Mouse (Mus musculus) G1E (cell line): ENCODE measurements around the gene Gpr108. TPM values are rescaled to one million over a fixed set of nuclear protein-coding genes. Genes with fewer than 3 reads are reported as not detected.

ENCODE experiments used
- ATAC-seq: 2 replicates; pipeline ENCODE4 v1.8.0; 2016; ENCODE audit warnings: mild to moderate bottlenecking; ENCODE audit not compliant: insufficient number of reproducible peaks, poor library complexity, low FRiP score, severe bottlenecking; ENCODE audit errors: extremely low read depth
- DNase-seq: peaks from one replicate; pipeline ENCODE4 v3.0.0; 2012; ENCODE audit warnings: low spot score
- H3K27me3 ChIP-seq: 2 replicates; pipeline ENCODE4 v1.6.1; 2012; ENCODE audit warnings: mild to moderate bottlenecking, low read length, inconsistent platforms; ENCODE audit not compliant: insufficient read depth
- H3K36me3 ChIP-seq: replicated peaks from 2 replicates; pipeline ENCODE3; 2012; ENCODE audit warnings: mild to moderate bottlenecking, inconsistent platforms
- H3K4me1 ChIP-seq: 2 replicates; pipeline ENCODE4 v1.6.1; 2012; ENCODE audit warnings: low read depth, low read length, inconsistent platforms, mixed read lengths; ENCODE audit not compliant: insufficient read depth
- H3K4me3 ChIP-seq: 2 replicates; pipeline ENCODE4 v1.5.1; 2012; ENCODE audit warnings: low read depth, mild to moderate bottlenecking, inconsistent platforms, low read length, moderate library complexity, mixed read lengths
- H3K9me3 ChIP-seq: replicated peaks from 2 replicates; pipeline ENCODE4 v1.6.1; 2012; ENCODE audit warnings: inconsistent platforms
- CTCF ChIP-seq: IDR thresholded peaks from 2 replicates; pipeline ENCODE4 v1.5.1; 2012; ENCODE audit warnings: low read depth, low read length, inconsistent platforms, mixed read lengths
- GATA1 ChIP-seq: IDR thresholded peaks from 2 replicates; pipeline ENCODE4 v1.6.1; 2012; ENCODE audit warnings: borderline replicate concordance, low read length, inconsistent platforms, mixed read lengths
- GATA2 ChIP-seq: IDR thresholded peaks from 2 replicates; pipeline ENCODE4 v1.6.1; 2012; ENCODE audit warnings: low read depth, low read length, inconsistent platforms, borderline replicate concordance
- POLR2AphosphoS5 ChIP-seq: IDR thresholded peaks from 2 replicates; pipeline ENCODE4 v1.6.1; 2012; ENCODE audit warnings: low read depth, low read length, inconsistent platforms; ENCODE audit not compliant: insufficient replicate concordance
- TAL1 ChIP-seq: conservative IDR thresholded peaks from 2 replicates; pipeline ENCODE4 v1.6.1; 2012; ENCODE audit warnings: low read depth, low read length, inconsistent platforms, mixed read lengths
- polyA plus RNA-seq: library from polyadenylated mRNA; stranded (reverse); fragments of >175 nt; gene quantifications from 2 replicates; pipeline ENCODE4 v1.2.3, GENCODE M21; 2012
- total RNA-seq, 2 experiments: library from RNA; stranded (forward) in 1 of 2; stranded (reverse) in 1 of 2; fragments of 200-1000 nt in 1 of 2; fragments of >200 nt in 1 of 2; fragmentation: Nextera tagmentation in 1 of 2; gene quantifications; 2 replicates each; pipeline ENCODE4 v1.2.3; 2014 to 2017

Gene Gpr108
- total and polyA plus RNA-seq, 3 experiments, result 15.1 to 16.7 (median 15.2) TPM

DNA sequence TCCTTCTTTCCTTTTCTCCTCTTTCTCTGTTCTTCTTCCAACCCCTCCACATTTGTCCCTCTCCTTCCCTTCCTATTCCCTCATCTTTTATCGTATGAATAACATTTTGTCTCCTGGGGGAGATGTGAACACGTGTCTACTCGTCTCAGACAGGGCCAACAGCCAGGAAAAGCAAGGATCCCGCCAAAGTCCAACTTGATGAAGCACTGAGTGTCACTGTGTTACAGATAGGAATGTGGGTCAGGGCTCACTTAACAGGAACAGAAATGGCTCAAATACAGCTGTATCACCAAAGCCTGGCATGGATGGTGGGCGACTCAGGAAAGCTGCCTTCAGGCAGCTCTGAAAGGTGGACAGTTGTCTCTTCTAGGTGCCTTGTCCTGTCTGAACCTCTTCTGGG lies 41.0 kb upstream of the Gpr108 start:
- no peak for TF ChIP-seq TAL1
- no peak for TF ChIP-seq GATA2
- no peak for TF ChIP-seq CTCF
- TF ChIP-seq POLR2AphosphoS5, result no peak
- no peak for TF ChIP-seq GATA1
- Histone ChIP-seq H3K36me3 (peaks cover 96% of the 10 kb centered on the region), H3K9me3 (0 out of 2 replicates have a peak, but pooled peaks cover 3% of the 10 kb centered on the region), H3K4me1 (peaks cover 76% of the 10 kb centered on the region), H3K4me3 (no peak overlapping the region), H3K27me3 (no peaks in the 10 kb centered on the region)
- DNase-seq (no peak), ATAC-seq (no peak)

DNA sequence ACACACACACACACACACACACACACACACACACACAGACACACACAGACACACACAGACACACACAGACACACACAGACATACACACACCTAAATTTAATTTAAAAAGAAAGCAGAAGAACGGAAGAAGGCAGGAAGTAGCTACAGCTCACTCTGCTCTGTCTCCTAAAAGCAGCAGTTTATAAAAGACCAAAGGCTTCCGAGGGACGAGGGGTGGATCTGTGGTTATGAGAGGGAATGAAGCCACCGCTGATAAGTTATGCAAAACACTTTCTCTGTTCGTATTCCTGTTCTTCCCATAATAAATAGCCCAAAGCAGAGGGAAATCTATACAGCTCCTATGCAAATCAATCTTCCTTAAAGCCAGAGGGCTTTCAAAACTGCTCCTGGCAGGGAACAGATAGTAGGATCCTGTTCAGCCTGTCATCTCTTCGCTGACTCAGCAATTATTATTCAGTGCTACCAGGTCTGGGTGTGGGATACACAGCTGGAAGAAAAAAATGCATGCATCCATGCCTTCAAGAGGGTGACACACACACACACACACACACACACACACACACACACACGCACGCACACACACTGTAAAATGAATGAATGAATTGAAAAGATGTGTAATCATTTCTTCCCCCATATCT lies 38.6 kb upstream of the Gpr108 start:
- H3K36me3 ChIP-seq, result peaks cover 97% of the 10 kb centered on the region
- H3K4me3 ChIP-seq, result no peak overlapping the region
- ATAC-seq, result no peak
- H3K4me1 ChIP-seq, result peaks cover 81% of the 10 kb centered on the region
- no peak for DNase-seq
- H3K9me3 ChIP-seq, result 0 out of 2 replicates have a peak, but pooled peaks cover 3% of the 10 kb centered on the region
- no peak for TF ChIP-seq CTCF
- H3K27me3 ChIP-seq, result no peaks in the 10 kb centered on the region

DNA sequence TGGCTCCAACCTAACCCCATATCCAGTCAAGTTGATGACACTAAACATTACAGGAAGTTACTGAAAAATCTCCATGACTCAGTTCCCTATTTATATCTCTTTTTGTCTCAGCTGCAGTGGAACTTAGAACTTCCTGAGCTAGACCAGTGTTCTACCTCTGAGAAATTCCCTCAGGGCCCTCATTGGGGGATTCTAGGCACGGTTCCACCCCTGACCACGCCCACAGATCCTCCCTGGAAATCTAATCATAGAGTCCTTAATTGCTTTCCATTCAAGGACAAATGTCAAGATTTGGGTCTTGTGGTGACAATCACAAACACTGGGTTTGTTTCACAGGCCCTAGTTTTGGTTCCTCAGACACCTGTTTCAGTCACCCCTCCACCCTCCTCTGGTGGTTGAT lies 36.8 kb upstream of the Gpr108 start:
- H3K4me1 ChIP-seq, result peaks cover 84% of the 10 kb centered on the region

DNA sequence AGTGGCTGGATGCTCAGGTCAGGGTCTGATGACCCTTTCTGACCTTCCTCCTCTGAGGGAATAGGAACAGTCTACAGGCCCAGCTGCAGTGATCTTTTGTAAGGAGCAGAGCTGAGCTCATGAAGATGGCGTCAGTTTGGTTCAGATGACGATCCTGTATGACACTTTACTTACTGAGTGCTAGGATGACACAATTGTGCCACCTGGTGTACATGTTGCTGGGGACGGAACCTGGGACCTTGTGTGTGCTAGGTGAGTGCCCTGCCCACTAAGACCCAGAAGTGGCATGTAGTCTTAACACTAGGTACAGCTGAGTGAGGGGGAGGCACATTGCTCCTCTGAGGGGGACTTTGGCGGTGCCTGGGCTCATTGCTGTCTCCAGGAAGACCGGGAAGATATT lies 35.7 kb upstream of the Gpr108 start:
- peaks cover 86% of the 10 kb centered on the region for H3K4me1 ChIP-seq
- H3K9me3 ChIP-seq, result no peaks in the 10 kb centered on the region
- H3K27me3 ChIP-seq, result no peaks in the 10 kb centered on the region
- TF ChIP-seq TAL1, result no peak
- TF ChIP-seq GATA1, result no peak
- peaks cover 86% of the 10 kb centered on the region for H3K36me3 ChIP-seq
- DNase-seq (no peak), ATAC-seq (no peak)
- H3K4me3 ChIP-seq, result 0 out of 2 replicates have a peak overlapping the region, but pooled peaks have one; percentile 2

More for the DNA sequence above, 36.8 kb upstream of the Gpr108 start:
- no peak for DNase-seq
- H3K27me3 ChIP-seq, result no peaks in the 10 kb centered on the region
- peaks cover 97% of the 10 kb centered on the region for H3K36me3 ChIP-seq
- H3K9me3 ChIP-seq, result 0 out of 2 replicates have a peak, but pooled peaks cover 3% of the 10 kb centered on the region
- TF ChIP-seq GATA1 (no peak), CTCF (no peak), TAL1 (no peak), POLR2AphosphoS5 (no peak), GATA2 (no peak)
- ATAC-seq, result no peak
- no peak overlapping the region for H3K4me3 ChIP-seq

DNA sequence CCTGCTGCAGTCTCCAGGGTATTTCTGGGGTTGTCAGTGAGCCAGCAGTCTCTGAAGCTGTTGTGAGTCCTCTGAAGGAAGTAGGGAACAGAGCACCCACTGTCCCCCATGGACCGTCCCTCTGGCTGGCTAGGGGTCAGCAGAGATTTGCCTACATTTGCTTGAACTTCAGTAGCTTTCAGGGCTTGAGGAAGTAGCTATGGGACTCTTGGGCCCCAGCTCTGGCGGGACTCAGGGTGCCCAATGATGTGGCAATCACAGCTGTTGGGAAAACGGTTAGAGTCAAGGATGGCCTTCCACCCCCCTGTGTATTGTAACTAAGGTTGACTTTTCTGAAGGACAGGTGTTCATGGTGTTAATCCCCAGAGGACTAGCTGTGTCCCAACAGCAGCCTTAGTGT lies 32.2 kb upstream of the Gpr108 start:
- H3K4me1 ChIP-seq, result peaks cover 94% of the 10 kb centered on the region

DNA sequence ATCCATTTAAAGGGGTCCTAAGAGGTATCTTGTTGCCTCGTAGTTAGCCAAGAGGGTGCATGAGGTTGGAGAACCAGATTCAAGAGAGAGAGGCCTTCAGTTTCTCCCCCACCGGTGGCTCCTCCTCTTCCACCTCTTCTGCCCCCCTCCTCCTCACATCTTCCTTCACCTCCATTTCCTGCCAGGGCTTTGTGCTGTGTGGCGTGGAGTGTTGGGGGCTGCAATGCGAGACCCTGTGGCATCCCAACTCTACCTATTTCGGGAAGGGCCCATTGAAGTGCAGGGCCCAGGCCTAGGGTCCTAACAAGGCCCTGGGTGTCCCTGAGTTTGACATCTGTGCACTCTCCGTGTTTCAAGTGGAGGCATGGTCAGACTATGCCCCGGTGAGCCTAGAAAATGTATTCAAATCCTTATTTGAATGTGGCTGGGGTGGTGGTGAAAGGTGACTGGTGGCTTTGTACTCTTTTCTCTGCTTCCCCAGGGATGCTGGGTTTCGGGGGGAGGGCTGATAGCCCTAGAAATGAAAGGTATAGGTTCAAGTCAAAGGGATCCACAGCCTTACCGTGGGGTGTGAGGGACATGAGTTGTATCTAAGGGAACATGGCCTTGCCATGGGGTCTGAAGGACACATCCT lies 31.5 kb upstream of the Gpr108 start:
- peak; percentile 62 for DNase-seq

More for the DNA sequence above, 32.2 kb upstream of the Gpr108 start:
- peaks cover 53% of the 10 kb centered on the region for H3K36me3 ChIP-seq
- TF ChIP-seq CTCF (no peak), GATA1 (no peak)
- peak overlapping the region; percentile 93 for H3K4me3 ChIP-seq
- DNase-seq (no peak), ATAC-seq (no peak)
- H3K9me3 ChIP-seq, result no peaks in the 10 kb centered on the region
- peaks cover 2% of the 10 kb centered on the region; the same call in 1 of the 2 replicates for H3K27me3 ChIP-seq

More for the DNA sequence above, 31.5 kb upstream of the Gpr108 start:
- Histone ChIP-seq H3K9me3 (no peaks in the 10 kb centered on the region), H3K4me3 (peak overlapping the region; percentile 93), H3K4me1 (peaks cover 95% of the 10 kb centered on the region), H3K27me3 (peaks cover 9% of the 10 kb centered on the region), H3K36me3 (peaks cover 46% of the 10 kb centered on the region)
- TF ChIP-seq GATA1, result no peak
- no peak for TF ChIP-seq GATA2
- no peak for TF ChIP-seq POLR2AphosphoS5
- TF ChIP-seq CTCF, result no peak
- TF ChIP-seq TAL1, result no peak
- ATAC-seq, result peak; percentile 52
